ENCODE assay signal across 15 mouse cellular contexts in genomic region chr6:82748106-82748672, GRCm38 (mm10). TPM values are rescaled to one million over a fixed set of nuclear protein-coding genes. Genes with fewer than 3 reads are reported as not detected.
DNase-seq lines count a peak whose midpoint lies in the region; TF ChIP-seq lines count a peak whose summit lies in the region.
"Had no signal": no experiment of that assay in that cellular context is flagged by ENCODE, and none has a peak within 500 bp of the region (broad histone marks: within the 10 kb centered on the region; RNA-seq: fewer than 3 reads in every experiment).

No protein-coding gene starts in this region.

- 58% methylated on average over 9 of the region's 9 CpGs for WGBS in heart, adult 2 months

- no peak overlapping the region for H3K9ac ChIP-seq in heart, adult 2 months (ENCODE audit: low read depth, low read length)
- H3K9ac ChIP-seq: midbrain, embryonic 12.5 days had no signal

- peaks cover 5% of the 10 kb centered on the region for H3K4me1 ChIP-seq in heart, adult 2 months (ENCODE audit: control insufficient read depth, insufficient read depth, low read length)
- H3K4me1 ChIP-seq: midbrain, embryonic 12.5 days had no signal

- H3K79me2 ChIP-seq in heart, adult 2 months (replicated peaks; ENCODE audit: control insufficient read depth, insufficient read depth, low read length): no peaks in the 10 kb centered on the region

- no peak for TF ChIP-seq CTCF in heart, adult 2 months (IDR thresholded peaks at IDR 0.05)

- TF ChIP-seq POLR2A in heart, adult 2 months (IDR thresholded peaks at IDR 0.05; ENCODE audit: insufficient read depth, low read depth, low read length): no peak

- intact Hi-C loops in heart, adult 2 months (cut with DNase I): loop anchor here (10.0 kb wide), 1 partner anchor 227 kb away; no protein-coding TSS in a partner anchor
- intact Hi-C loops in heart, postnatal 10 days (cut with DNase I): no loop called here

- peak overlapping the region; percentile 78 for H3K27ac ChIP-seq in heart, adult 2 months
- H3K27ac ChIP-seq: macrophage; midbrain, embryonic 12.5 days had no signal

- peaks cover 5% of the 10 kb centered on the region for H3K36me3 ChIP-seq in heart, adult 2 months (ENCODE audit: control insufficient read depth, insufficient read depth, low read length)

- no peaks in the 10 kb centered on the region for H3K27me3 ChIP-seq in heart, adult 2 months (ENCODE audit: control insufficient read depth, insufficient read depth, low read length)
- H3K27me3 ChIP-seq: midbrain, embryonic 12.5 days had no signal

- DNase-seq in cerebellum, postnatal 10 days: peak; percentile 65 to 69
- no peak for DNase-seq in cerebellum, adult 8-10 months
- peak; percentile 58 to 77 for DNase-seq in heart, adult 2 months
- no peak for DNase-seq in heart, adult 8-10 months (ENCODE audit: low spot score)
- peak; percentile 48 for DNase-seq in adrenal gland, postnatal 25 days
- DNase-seq in heart, postnatal 10 days: peak; percentile 81 to 84
- DNase-seq in yolk sac, embryonic 10.5 days (ENCODE audit: low spot score): no peak
- DNase-seq in natural killer cell, adult 2 months (ENCODE audit: low spot score in 2 of 2): no peak
- DNase-seq: B cell, adult 2 months; gastrocnemius, postnatal 14 days; lung, adult 2 months; right cerebral cortex, postnatal 25 days; thymus, postnatal 25 days had no signal

- no peak for TF ChIP-seq EP300 in heart, adult 2 months (IDR thresholded peaks at IDR 0.05; ENCODE audit: insufficient read depth, low read depth, low read length)

- H3K4me3 ChIP-seq in heart, adult 2 months: no peak overlapping the region
- H3K4me3 ChIP-seq: midbrain, embryonic 12.5 days had no signal

RNA-seq across cellular contexts. Expression of gene Hk2, which starts 26.1 kb away (rescaled TPM):
- 100 to 1,000 TPM; 325 to 363 TPM for total RNA-seq in heart, adult 2 months (2021)
- polyA plus RNA-seq in heart, adult 2 months (2012; rRNA removed): 104 and 173 TPM in 2 replicates
- 100 to 1,000 TPM; 393 to 406 (median 396) TPM for total RNA-seq in heart, adult 8-10 months (2022)
- 87.9 and 110 TPM in 2 replicates for total RNA-seq in adrenal gland, postnatal 25 days (2021)
- 100 to 1,000 TPM; 129 to 131 TPM for total RNA-seq in heart, postnatal 10 days (2021)

RNA-seq across cellular contexts. Expression of gene Pole4, which starts 43.0 kb away (rescaled TPM):
- total RNA-seq in heart, adult 2 months (2021): 10 to 100 TPM; 15.5 to 16.7 TPM
- 9.2 and 19.5 TPM in 2 replicates for polyA plus RNA-seq in heart, adult 2 months (2012; rRNA removed)
- total RNA-seq in heart, adult 8-10 months (2022): 10 to 100 TPM; 15.0 to 19.2 (median 17.6) TPM
- total RNA-seq in adrenal gland, postnatal 25 days (2021): 42.3 and 49.2 TPM in 2 replicates
- 10 to 100 TPM; 28.2 to 29.8 TPM for total RNA-seq in heart, postnatal 10 days (2021)

Comparison
In these comparisons a context has a peak if more than half of its experiments do, and no peak if none do; other contexts are left out.
1. DNase-seq: peak in cerebellum, postnatal 10 days (2 of 2), heart, adult 2 months (2 of 2), adrenal gland, postnatal 25 days (single experiment) and heart, postnatal 10 days (2 of 2); none in cerebellum, adult 8-10 months (single experiment), heart, adult 8-10 months (single experiment), yolk sac, embryonic 10.5 days (single experiment) and natural killer cell, adult 2 months (0 of 2).